Mouse (Mus musculus): ENCODE measurements around the gene Ephb1.
A peak's percentile ranks its signal among the peaks of the same experiment; 100 is the strongest.

Ephb1 gene

GRCm38 (mm10) chr9:102069151-102069882 lies 285.2 kb downstream of the Ephb1 start:
- no peak for DNase-seq (ENCODE audit: low read depth, low spot score)

GRCm38 (mm10) chr9:102066601-102067000 lies 287.9 kb downstream of the Ephb1 start:
- DNase-seq (ENCODE audit: low read depth, low spot score): peak; percentile 4

GRCm38 (mm10) chr9:102045886-102046285 lies 308.6 kb downstream of the Ephb1 start:
- no peak for DNase-seq (ENCODE audit: low read depth, low spot score)

- DNase-seq (ENCODE audit: low read depth, low spot score): no peak
These were observed 309.2 kb downstream of the Ephb1 start for GRCm38 (mm10) chr9:102045111-102045861.

- no peak for DNase-seq (ENCODE audit: low read depth, low spot score)
These were observed 315.3 kb downstream of the Ephb1 start for GRCm38 (mm10) chr9:102039011-102039733.

- DNase-seq (ENCODE audit: low read depth, low spot score): no peak
These were observed 318.4 kb downstream of the Ephb1 start for GRCm38 (mm10) chr9:102036132-102036531.

- no peak for DNase-seq (ENCODE audit: low read depth, low spot score)
These were observed 321.3 kb downstream of the Ephb1 start for GRCm38 (mm10) chr9:102033231-102033630.

- DNase-seq (ENCODE audit: low read depth, low spot score): no peak
These were observed 322.1 kb downstream of the Ephb1 start for GRCm38 (mm10) chr9:102032376-102032775.

GRCm38 (mm10) chr9:102029661-102030060 lies 324.8 kb downstream of the Ephb1 start:
- no peak for DNase-seq (ENCODE audit: low read depth, low spot score)

- DNase-seq (ENCODE audit: low read depth, low spot score): no peak
These were observed 328.4 kb downstream of the Ephb1 start for GRCm38 (mm10) chr9:102026136-102026535.

GRCm38 (mm10) chr9:102025141-102025540 lies 329.4 kb downstream of the Ephb1 start:
- DNase-seq (ENCODE audit: low read depth, low spot score): no peak

- no peak for DNase-seq (ENCODE audit: low read depth, low spot score)
These were observed 339.0 kb downstream of the Ephb1 start for GRCm38 (mm10) chr9:102015516-102015915.

- no peak for DNase-seq (ENCODE audit: low read depth, low spot score)
These were observed 346.8 kb downstream of the Ephb1 start for GRCm38 (mm10) chr9:102007706-102008105.

GRCm38 (mm10) chr9:102006539-102006938 lies 348.0 kb downstream of the Ephb1 start:
- no peak for DNase-seq (ENCODE audit: low read depth, low spot score)

- DNase-seq (ENCODE audit: low read depth, low spot score): no peak
These were observed 351.6 kb downstream of the Ephb1 start for GRCm38 (mm10) chr9:102002920-102003319.

GRCm38 (mm10) chr9:102002186-102002585 lies 352.3 kb downstream of the Ephb1 start:
- no peak for DNase-seq (ENCODE audit: low read depth, low spot score)

GRCm38 (mm10) chr9:102001633-102002165 lies 352.8 kb downstream of the Ephb1 start:
- DNase-seq (ENCODE audit: low read depth, low spot score): no peak

- no peak for DNase-seq (ENCODE audit: low read depth, low spot score)
These were observed 354.8 kb downstream of the Ephb1 start for GRCm38 (mm10) chr9:101999690-102000089.

GRCm38 (mm10) chr9:101996771-101997500 lies 357.6 kb downstream of the Ephb1 start:
- DNase-seq (ENCODE audit: low read depth, low spot score): no peak

GRCm38 (mm10) chr9:101996183-101996582 lies 358.3 kb downstream of the Ephb1 start:
- no peak for DNase-seq (ENCODE audit: low read depth, low spot score)

- no peak for DNase-seq (ENCODE audit: low read depth, low spot score)
These were observed 358.9 kb downstream of the Ephb1 start for GRCm38 (mm10) chr9:101995423-101996156.

Data from 3T3-L1 (cell line).